Mouse (Mus musculus) liver, embryonic 18 days (tissue): ENCODE results near the gene Slc9a4. TPM values are rescaled to one million over a fixed set of nuclear protein-coding genes. Genes with fewer than 3 reads are reported as not detected.

ENCODE experiments used
- polyA plus RNA-seq: library from polyadenylated mRNA; depleted of rRNA; stranded (reverse); fragments of >200 nt; gene quantifications from 2 replicates; pipeline ENCODE4 v1.2.3, GENCODE M21; 2012; rRNA removed

Slc9a4 gene
- not detected in 2 replicates for polyA plus RNA-seq

DNA sequence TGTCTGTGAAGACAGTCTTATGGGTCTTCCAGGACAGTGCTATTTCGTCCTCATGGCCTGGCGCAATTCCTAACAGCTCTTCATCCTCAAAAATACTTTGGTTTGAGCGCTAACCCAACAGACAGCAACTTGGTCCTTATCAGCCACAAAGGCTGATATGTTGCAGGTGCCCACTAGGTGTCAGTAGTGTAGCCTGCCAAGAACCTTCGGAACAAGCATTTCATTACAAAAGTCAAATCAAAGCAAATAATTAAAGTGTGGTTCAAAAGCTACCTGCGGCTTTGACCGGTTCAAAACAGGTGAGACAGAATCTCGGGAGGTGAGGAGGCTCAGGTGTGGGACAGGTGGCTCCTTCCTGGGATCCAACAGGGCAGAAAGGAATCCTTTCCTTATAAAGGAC, at the start of gene Slc9a4:
TSS of gene Slc9a4 (plus strand) at position 298 of the 400 bp plus-strand sequence.

Other genes with a start within 250 kb of the Slc9a4 start
- gene Il1rl1, start 150.5 kb upstream of the Slc9a4 start, polyA plus RNA-seq: 3.4 and 5.7 TPM in 2 replicates
- 0.49 and 0.56 TPM in 2 replicates for gene Il18r1, start 114.5 kb upstream of the Slc9a4 start, polyA plus RNA-seq
- 2.1 and 2.6 TPM in 2 replicates for gene Il18rap, start 64.7 kb upstream of the Slc9a4 start, polyA plus RNA-seq
- 0.01 TPM in 2 replicates for gene Slc9a2, start 100.5 kb downstream of the Slc9a4 start, polyA plus RNA-seq
- 0.34 and 0.43 TPM in 2 replicates for gene Mfsd9, start 210.6 kb downstream of the Slc9a4 start, polyA plus RNA-seq
- 0.01 TPM in 1 of 2 replicates, not detected in the other for gene Tmem182, start 225.5 kb downstream of the Slc9a4 start, polyA plus RNA-seq